In genomic region chr9:62253736-62254443, GRCm38 (mm10) we compare ENCODE assay signal across 14 mouse cellular contexts. TPM values are rescaled to one million over a fixed set of nuclear protein-coding genes. Genes with fewer than 3 reads are reported as not detected.
DNase-seq lines count a peak whose midpoint lies in the region; ATAC-seq and TF ChIP-seq lines count a peak whose summit lies in the region.
"Had no signal": no experiment of that assay in that cellular context is flagged by ENCODE, and none has a peak within 500 bp of the region (broad histone marks: within the 10 kb centered on the region; RNA-seq: fewer than 3 reads in every experiment).

No protein-coding gene starts in this region.

- H3K27me3 ChIP-seq in hindbrain, embryonic 11.5 days (ENCODE audit: control insufficient read depth, insufficient read depth, low read length) = no peaks in the 10 kb centered on the region
- no peaks in the 10 kb centered on the region for H3K27me3 ChIP-seq in hindbrain, embryonic 12.5 days
- H3K27me3 ChIP-seq in liver, postnatal 0 days (ENCODE audit: insufficient read depth, low read length) = no peaks in the 10 kb centered on the region
- H3K27me3 ChIP-seq: limb, embryonic 15.5 days; neural tube, embryonic 13.5 days; stomach, embryonic 15.5 days had no signal

- 23% methylated on average over 3 of the region's 3 CpGs for WGBS in hindbrain, embryonic 11.5 days
- WGBS in hindbrain, embryonic 12.5 days = 23% methylated on average over 3 of the region's 3 CpGs
- WGBS in liver, postnatal 0 days (ENCODE audit: insufficient replicate concordance) = 3% methylated on average over 3 of the region's 3 CpGs

- no peak overlapping the region for H3K27ac ChIP-seq in hindbrain, embryonic 11.5 days (ENCODE audit: low read depth, low read length)
- H3K27ac ChIP-seq in hindbrain, embryonic 12.5 days = no peak overlapping the region
- H3K27ac ChIP-seq in liver, postnatal 0 days (ENCODE audit: low read depth) = no peak overlapping the region
- H3K27ac ChIP-seq: limb, embryonic 15.5 days; neural tube, embryonic 13.5 days; stomach, embryonic 15.5 days had no signal

- no peak overlapping the region for H3K4me2 ChIP-seq in hindbrain, embryonic 11.5 days (replicated peaks; ENCODE audit: low read depth, low read length)
- H3K4me2 ChIP-seq in hindbrain, embryonic 12.5 days (replicated peaks) = no peak overlapping the region
- no peak overlapping the region for H3K4me2 ChIP-seq in liver, postnatal 0 days (ENCODE audit: low read depth, low read length)
- H3K4me2 ChIP-seq: limb, embryonic 15.5 days; neural tube, embryonic 13.5 days; stomach, embryonic 15.5 days had no signal

- TF ChIP-seq CTCF in liver, postnatal 0 days (IDR thresholded peaks at IDR 0.05; ENCODE audit: low read depth) = peak; percentile 63

- no peak overlapping the region for H3K9ac ChIP-seq in hindbrain, embryonic 11.5 days (ENCODE audit: low read depth, low read length)
- H3K9ac ChIP-seq in hindbrain, embryonic 12.5 days = no peak overlapping the region
- H3K9ac ChIP-seq in liver, postnatal 0 days (replicated peaks) = no peak overlapping the region
- H3K9ac ChIP-seq: limb, embryonic 15.5 days; neural tube, embryonic 13.5 days; stomach, embryonic 15.5 days had no signal

- ATAC-seq in hindbrain, embryonic 11.5 days (ENCODE audit: low FRiP score) = no peak
- no peak for ATAC-seq in hindbrain, embryonic 12.5 days (ENCODE audit: low FRiP score)
- no peak for ATAC-seq in liver, postnatal 0 days

- no peak for TF ChIP-seq EP300 in liver, postnatal 0 days (IDR thresholded peaks at IDR 0.05; ENCODE audit: low read depth)

- H3K4me1 ChIP-seq in hindbrain, embryonic 11.5 days (replicated peaks; ENCODE audit: control insufficient read depth, insufficient read depth, low read length) = no peaks in the 10 kb centered on the region
- H3K4me1 ChIP-seq in hindbrain, embryonic 12.5 days = peaks cover 8% of the 10 kb centered on the region; the same call in 1 of the 2 replicates
- H3K4me1 ChIP-seq in liver, postnatal 0 days (ENCODE audit: insufficient read depth) = no peaks in the 10 kb centered on the region

- no peaks in the 10 kb centered on the region for H3K9me3 ChIP-seq in hindbrain, embryonic 11.5 days (ENCODE audit: control insufficient read depth, low read length)
- H3K9me3 ChIP-seq in hindbrain, embryonic 12.5 days (replicated peaks) = no peaks in the 10 kb centered on the region
- no peaks in the 10 kb centered on the region for H3K9me3 ChIP-seq in liver, postnatal 0 days (ENCODE audit: low read length)
- H3K9me3 ChIP-seq: limb, embryonic 15.5 days; neural tube, embryonic 13.5 days; stomach, embryonic 15.5 days had no signal

- no peak overlapping the region for H3K4me3 ChIP-seq in hindbrain, embryonic 11.5 days (ENCODE audit: low read depth, low read length)
- H3K4me3 ChIP-seq in hindbrain, embryonic 12.5 days = no peak overlapping the region
- no peak overlapping the region for H3K4me3 ChIP-seq in liver, postnatal 0 days (ENCODE audit: low read depth, low read length)
- H3K4me3 ChIP-seq: limb, embryonic 15.5 days; neural tube, embryonic 13.5 days; stomach, embryonic 15.5 days had no signal

- no peaks in the 10 kb centered on the region for H3K36me3 ChIP-seq in hindbrain, embryonic 11.5 days (ENCODE audit: control insufficient read depth, insufficient read depth, low read length)
- H3K36me3 ChIP-seq in hindbrain, embryonic 12.5 days = no peaks in the 10 kb centered on the region
- no peaks in the 10 kb centered on the region for H3K36me3 ChIP-seq in liver, postnatal 0 days (replicated peaks; ENCODE audit: insufficient read depth, low read length)
- H3K36me3 ChIP-seq: limb, embryonic 15.5 days; neural tube, embryonic 13.5 days; stomach, embryonic 15.5 days had no signal

- DNase-seq in hindbrain, embryonic 11.5 days (ENCODE audit: low spot score) = peak; percentile 50
- peak; percentile 18 to 20 for DNase-seq in B cell, adult 2 months
- peak; percentile 50 for DNase-seq in NIH3T3 (ENCODE audit: low read depth)
- no peak for DNase-seq in liver, postnatal 0 days
- DNase-seq in urinary bladder, postnatal 4 days (ENCODE audit: low spot score in 2 of 2) = no peak
- DNase-seq in cerebellum, adult 11 months = no peak
- DNase-seq in testis, postnatal 10 days (ENCODE audit: low spot score) = no peak
- DNase-seq: adrenal gland, postnatal 25 days had no signal

RNA-seq across cellular contexts. Expression of gene Spesp1, which starts 28.1 kb away (rescaled TPM):
- not detected in 2 replicates for polyA plus RNA-seq in hindbrain, embryonic 11.5 days (2014; fragmentation: Nextera tagmentation; extraction: Ambion mirVana)
- polyA plus RNA-seq in hindbrain, embryonic 12.5 days (2016; fragmentation: Nextera tagmentation; extraction: Ambion mirVana) = not detected in 2 replicates
- not detected in 2 replicates for polyA plus RNA-seq in liver, postnatal 0 days (2015; fragmentation: Nextera tagmentation; extraction: Ambion mirVana)
- polyA plus RNA-seq: frontal cortex, adult 2 months; intestine, embryonic 14.5 days; limb, embryonic 15.5 days; neural tube, embryonic 13.5 days; stomach, embryonic 15.5 days had no signal

Comparison
In these comparisons a context has a peak if more than half of its experiments do, and no peak if none do; other contexts are left out.
1. DNase-seq: peak in hindbrain, embryonic 11.5 days (single experiment), B cell, adult 2 months (2 of 2) and NIH3T3 (single experiment); none in liver, postnatal 0 days (single experiment), urinary bladder, postnatal 4 days (0 of 2), cerebellum, adult 11 months (single experiment) and testis, postnatal 10 days (single experiment).